In genomic region chr14:30694786-30695185, GRCm38 (mm10) we compare ENCODE assay signal across 11 mouse cellular contexts. TPM values are rescaled to one million over a fixed set of nuclear protein-coding genes. Genes with fewer than 3 reads are reported as not detected.
DNase-seq lines count a peak whose midpoint lies in the region.
"Had no signal": no experiment of that assay in that cellular context is flagged by ENCODE, and none has a peak within 500 bp of the region (broad histone marks: within the 10 kb centered on the region; RNA-seq: fewer than 3 reads in every experiment).

No protein-coding gene starts in this region.

- DNase-seq in heart, adult 11 months: peak; percentile 94
- DNase-seq in heart, postnatal 25 days (ENCODE audit: low spot score): no peak
- DNase-seq in left cerebral cortex, postnatal 14 days (ENCODE audit: low spot score in 2 of 2): peak; percentile 22 to 58
- DNase-seq in left cerebral cortex, adult 8-10 months (ENCODE audit: low spot score in 2 of 2): no peak
- DNase-seq in adipocyte (ENCODE audit: low spot score) (peak; percentile 15), liver (no peak)
- peak; percentile 28 for DNase-seq in lung, postnatal 25 days (ENCODE audit: low spot score)
- DNase-seq in c-Kit-positive CD71-positive TER-119-positive erythroid progenitor cells, embryonic 14.5 days (ENCODE audit: low spot score): no peak
- DNase-seq: left cerebral cortex, postnatal 4 days; liver, embryonic 13.5 days; thymus, adult 2 months had no signal

- intact Hi-C loops in heart, postnatal 25 days (cut with DNase I): loop anchor here (5.0 kb wide), 1 partner anchor 173 kb away; no protein-coding TSS in a partner anchor
- intact Hi-C loops in left cerebral cortex, postnatal 14 days (cut with DNase I): no loop called here

RNA-seq across cellular contexts. Expression of gene Sfmbt1, which starts 19.9 kb away (rescaled TPM):
- total RNA-seq in heart, postnatal 25 days (2021): 10 to 100 TPM; 11.7 to 13.0 TPM
- 10 to 100 TPM; 26.0 to 29.9 TPM for total RNA-seq in left cerebral cortex, postnatal 14 days (2021)
- total RNA-seq in left cerebral cortex, adult 8-10 months (2022): 10 to 100 TPM; 36.1 to 43.5 (median 36.7) TPM

RNA-seq across cellular contexts. Expression of gene Rft1, which starts 40.6 kb away (rescaled TPM):
- total RNA-seq in heart, postnatal 25 days (2021): 1 to 10 TPM; 6.8 to 7.9 TPM
- 10 to 100 TPM; 11.0 to 12.4 TPM for total RNA-seq in left cerebral cortex, postnatal 14 days (2021)
- total RNA-seq in left cerebral cortex, adult 8-10 months (2022): 10 to 100 TPM; 11.9 to 13.7 (median 13.2) TPM

Comparison
In these comparisons a context has a peak if more than half of its experiments do, and no peak if none do; other contexts are left out.
1. DNase-seq: peak in heart, adult 11 months (single experiment), left cerebral cortex, postnatal 14 days (2 of 2), adipocyte (single experiment) and lung, postnatal 25 days (single experiment); none in heart, postnatal 25 days (single experiment), left cerebral cortex, adult 8-10 months (0 of 2), c-Kit-positive CD71-positive TER-119-positive erythroid progenitor cells, embryonic 14.5 days (single experiment) and liver (single experiment).